Mouse (Mus musculus): ENCODE data around the gene Sec1.

Sec1 gene

GRCm38 (mm10) chr7:45639561-45640027 lies 54.6 kb downstream of the Sec1 start, which contains the start of gene Mamstr:
Gene Mamstr, plus strand, starts transcription at chr7:45639977.
- DNase-seq, result no peak

- DNase-seq, result no peak
These were observed 55.4 kb downstream of the Sec1 start for GRCm38 (mm10) chr7:45638623-45639401.

- no peak for DNase-seq
These were observed 56.5 kb downstream of the Sec1 start for GRCm38 (mm10) chr7:45637710-45638109.

- DNase-seq, result no peak
These were observed 58.2 kb downstream of the Sec1 start for GRCm38 (mm10) chr7:45635711-45636688.

- DNase-seq, result no peak
These were observed 59.1 kb downstream of the Sec1 start for GRCm38 (mm10) chr7:45634946-45635681.

- no peak for DNase-seq
These were observed 61.7 kb downstream of the Sec1 start for GRCm38 (mm10) chr7:45632499-45632898.

- no peak for DNase-seq
These were observed 63.9 kb downstream of the Sec1 start for GRCm38 (mm10) chr7:45630064-45630907.

- peak; percentile 81 to 95 for DNase-seq
These were observed 65.6 kb downstream of the Sec1 start for GRCm38 (mm10) chr7:45628364-45629294.

All from spleen, adult 18-20 months (tissue).